Mouse (Mus musculus) hindbrain, embryonic 11.5 days (tissue): Measurements from ENCODE around the gene Sardh. TPM values are rescaled to one million over a fixed set of nuclear protein-coding genes. Genes with fewer than 3 reads are reported as not detected.

Source experiments
- ATAC-seq: fragments of 200-750 bp; cut with Nextera tagmentation; 2 replicates; pipeline ENCODE4 v1.8.0; 2017; ENCODE audit warnings: mild to moderate bottlenecking, moderate TSS enrichment, moderate library complexity; ENCODE audit not compliant: low FRiP score
- DNase-seq: peaks from one replicate; pipeline ENCODE4 v3.0.0-alpha.2; 2015; ENCODE audit warnings: low spot score
- H3K27ac ChIP-seq: fragments of 300-500 bp; sonication (generic); 2 replicates; pipeline ENCODE4 v1.5.1; 2014; ENCODE audit warnings: mild to moderate bottlenecking, low read depth, low read length
- H3K27me3 ChIP-seq: fragments of 300-500 bp; sonication (generic); 2 replicates; pipeline ENCODE4 v1.6.1; 2014; ENCODE audit warnings: mild to moderate bottlenecking, low read length, moderate library complexity, mixed read lengths; ENCODE audit not compliant: control insufficient read depth, insufficient read depth
- H3K36me3 ChIP-seq: fragments of 300-500 bp; sonication (generic); 2 replicates; pipeline ENCODE4 v1.6.1; 2014; ENCODE audit warnings: mild to moderate bottlenecking, low read length, moderate library complexity, mixed read lengths; ENCODE audit not compliant: control insufficient read depth, insufficient read depth
- H3K4me1 ChIP-seq: fragments of 300-500 bp; sonication (generic); replicated peaks from 2 replicates; pipeline ENCODE4 v1.6.1; 2014; ENCODE audit warnings: low read length, mixed read lengths; ENCODE audit not compliant: control insufficient read depth, insufficient read depth
- H3K4me2 ChIP-seq: fragments of 300-500 bp; sonication (generic); replicated peaks from 2 replicates; pipeline ENCODE4 v1.6.1; 2014; ENCODE audit warnings: mild to moderate bottlenecking, low read depth, low read length
- H3K4me3 ChIP-seq: fragments of 300-500 bp; sonication (generic); 2 replicates; pipeline ENCODE4 v1.5.1; 2014; ENCODE audit warnings: low read depth, low read length
- H3K9ac ChIP-seq: fragments of 300-500 bp; sonication (generic); 2 replicates; pipeline ENCODE4 v1.6.1; 2014; ENCODE audit warnings: low read depth, low read length
- H3K9me3 ChIP-seq: fragments of 300-500 bp; sonication (generic); 2 replicates; pipeline ENCODE4 v1.6.1; 2016; ENCODE audit warnings: low read length; ENCODE audit not compliant: control insufficient read depth
- WGBS: fragments of 180-500 bp; shearing (Covaris S2); extraction: QIAGEN DNeasy Blood & Tissue Kit; methylation state at CpG from one replicate; pipeline ENCODE4 v1.1.7; 2014; 5-methylcytosine and 5-hydroxymethylcytosine counted together
- polyA plus RNA-seq: library from polyadenylated mRNA; unstranded; fragments of >200 nt; fragmentation: Nextera tagmentation; extraction: Ambion mirVana; gene quantifications from 2 replicates; pipeline ENCODE4 v1.2.1, GENCODE M21; 2014

The Sardh gene
- polyA plus RNA-seq, 1 experiment from 2014 or later: 5.5 TPM

- Histone ChIP-seq H3K4me3 (no peak overlapping the region), H3K9me3 (no peaks in the 10 kb centered on the region), H3K4me1 (no peaks in the 10 kb centered on the region), H3K27ac (no peak overlapping the region), H3K9ac (no peak overlapping the region), H3K27me3 (no peaks in the 10 kb centered on the region), H3K4me2 (no peak overlapping the region), H3K36me3 (no peaks in the 10 kb centered on the region)
- 22% methylated on average over 2 of the region's 2 CpGs for WGBS
- no peak for DNase-seq
- no peak for ATAC-seq
These were observed 81.1 kb downstream of the Sardh start for GRCm38 (mm10) chr2:27166999-27167398.

- Histone ChIP-seq H3K27me3 (no peaks in the 10 kb centered on the region), H3K4me1 (no peaks in the 10 kb centered on the region), H3K27ac (no peak overlapping the region), H3K9ac (no peak overlapping the region), H3K4me2 (no peak overlapping the region), H3K4me3 (no peak overlapping the region), H3K36me3 (no peaks in the 10 kb centered on the region), H3K9me3 (no peaks in the 10 kb centered on the region)
- WGBS: 78% methylated on average over 2 of the region's 2 CpGs
- no peak for DNase-seq
- no peak for ATAC-seq
These were observed 82.1 kb downstream of the Sardh start for GRCm38 (mm10) chr2:27166074-27166473.

- WGBS: 86% methylated on average over 12 of the region's 12 CpGs
- Histone ChIP-seq H3K4me2 (no peak within 1 kb of the TSS), H3K36me3 (no peaks in the 10 kb centered on the region), H3K9ac (no peak within 1 kb of the TSS), H3K4me1 (no peaks in the 10 kb centered on the region), H3K27me3 (no peaks in the 10 kb centered on the region), H3K27ac (no peak within 1 kb of the TSS), H3K4me3 (no peak within 1 kb of the TSS), H3K9me3 (no peaks in the 10 kb centered on the region)
- ATAC-seq: no peak
- no peak for DNase-seq
These were observed 83.1 kb downstream of the Sardh start, which contains the start of gene Dbh for GRCm38 (mm10) chr2:27164796-27165590. TSS of gene Dbh (plus strand) at chr2:27165233.

- H3K36me3 ChIP-seq: no peaks in the 10 kb centered on the region
- H3K27me3 ChIP-seq: no peaks in the 10 kb centered on the region
- H3K4me2 ChIP-seq: no peak overlapping the region
- no peak overlapping the region for H3K9ac ChIP-seq
- no peak overlapping the region for H3K27ac ChIP-seq
- H3K4me1 ChIP-seq: no peaks in the 10 kb centered on the region
- H3K9me3 ChIP-seq: no peaks in the 10 kb centered on the region
- ATAC-seq: no peak
- 71% methylated on average over 5 of the region's 5 CpGs for WGBS
- DNase-seq: no peak
- no peak overlapping the region for H3K4me3 ChIP-seq
These were observed 84.3 kb downstream of the Sardh start for GRCm38 (mm10) chr2:27163851-27164250.

- H3K4me1 ChIP-seq: no peaks in the 10 kb centered on the region
- DNase-seq (no peak), ATAC-seq (no peak)
- no peaks in the 10 kb centered on the region for H3K36me3 ChIP-seq
- no peak overlapping the region for H3K4me3 ChIP-seq
- H3K4me2 ChIP-seq: no peak overlapping the region
- H3K9me3 ChIP-seq: no peaks in the 10 kb centered on the region
- no peak overlapping the region for H3K9ac ChIP-seq
- H3K27ac ChIP-seq: no peak overlapping the region
- 78% methylated on average over 11 of the region's 11 CpGs for WGBS
- no peaks in the 10 kb centered on the region for H3K27me3 ChIP-seq
These were observed 85.5 kb downstream of the Sardh start for GRCm38 (mm10) chr2:27162656-27163055.

GRCm38 (mm10) chr2:27161526-27161925 lies 86.6 kb downstream of the Sardh start:
- Histone ChIP-seq H3K4me3 (no peak overlapping the region), H3K4me1 (no peaks in the 10 kb centered on the region), H3K27ac (no peak overlapping the region), H3K36me3 (no peaks in the 10 kb centered on the region), H3K4me2 (no peak overlapping the region), H3K9me3 (no peaks in the 10 kb centered on the region), H3K27me3 (no peaks in the 10 kb centered on the region), H3K9ac (no peak overlapping the region)
- no peak for ATAC-seq
- WGBS: 90% methylated on average over 2 of the region's 2 CpGs
- DNase-seq: no peak

- Histone ChIP-seq H3K4me3 (no peak overlapping the region), H3K27ac (no peak overlapping the region), H3K9ac (no peak overlapping the region), H3K36me3 (no peaks in the 10 kb centered on the region), H3K4me1 (no peaks in the 10 kb centered on the region), H3K4me2 (no peak overlapping the region), H3K27me3 (no peaks in the 10 kb centered on the region), H3K9me3 (no peaks in the 10 kb centered on the region)
- ATAC-seq (no peak), DNase-seq (no peak)
- 69% methylated on average over 6 of the region's 6 CpGs for WGBS
These were observed 91.5 kb downstream of the Sardh start for GRCm38 (mm10) chr2:27156596-27156995.

- Histone ChIP-seq H3K4me2 (no peak overlapping the region), H3K27ac (no peak overlapping the region), H3K4me3 (no peak overlapping the region), H3K9me3 (no peaks in the 10 kb centered on the region), H3K27me3 (no peaks in the 10 kb centered on the region), H3K9ac (no peak overlapping the region), H3K4me1 (no peaks in the 10 kb centered on the region), H3K36me3 (no peaks in the 10 kb centered on the region)
- ATAC-seq: no peak
- DNase-seq: no peak
- WGBS: 85% methylated on average over 10 of the region's 10 CpGs
These were observed 93.5 kb downstream of the Sardh start for GRCm38 (mm10) chr2:27154466-27155185.

- H3K27me3 ChIP-seq: no peaks in the 10 kb centered on the region
- no peak overlapping the region for H3K4me2 ChIP-seq
- no peak overlapping the region for H3K9ac ChIP-seq
- H3K9me3 ChIP-seq: no peaks in the 10 kb centered on the region
- ATAC-seq (no peak), DNase-seq (no peak)
- H3K4me1 ChIP-seq: no peaks in the 10 kb centered on the region
- no peaks in the 10 kb centered on the region for H3K36me3 ChIP-seq
- H3K27ac ChIP-seq: no peak overlapping the region
- 14% methylated on average over 2 of the region's 2 CpGs for WGBS
- no peak overlapping the region for H3K4me3 ChIP-seq
These were observed 98.7 kb downstream of the Sardh start for GRCm38 (mm10) chr2:27149457-27149856.
